Mouse (Mus musculus) large intestine, adult 2 months (tissue): Measurements from ENCODE around the gene Polr3e. TPM values are rescaled to one million over a fixed set of nuclear protein-coding genes. Genes with fewer than 3 reads are reported as not detected.
A peak's percentile ranks its signal among the peaks of the same experiment; 100 is the strongest.
"Not testable (repeated sequence)": the region's sequence is repeated elsewhere in the genome, so short reads cannot be mapped to it uniquely, and the experiment has no call there.

ENCODE experiments used
- DNase-seq: peaks from one replicate; pipeline ENCODE4 v3.0.0-alpha.2; 2012; ENCODE audit warnings: low read depth, low spot score
- WGBS: fragments of 180-500 bp; shearing (Covaris S2); methylation state at CpG from one replicate; pipeline ENCODE4 v1.1.7; 2018; 5-methylcytosine and 5-hydroxymethylcytosine counted together
- polyA plus RNA-seq: library from polyadenylated mRNA; depleted of rRNA; stranded (reverse); fragments of >200 nt; gene quantifications from 2 replicates; pipeline ENCODE4 v1.2.3, GENCODE M21; 2012

Gene Polr3e
- polyA plus RNA-seq, 1 experiment, result 14.6 TPM

GRCm38 (mm10) chr7:120901701-120902100 lies 15.8 kb upstream of the Polr3e start:
- 70% methylated on average over 8 of the region's 8 CpGs for WGBS
- DNase-seq, result no peak

- DNase-seq, result no peak
- 76% methylated on average over 3 of the region's 3 CpGs for WGBS
Observed at GRCm38 (mm10) chr7:120902931-120903330, 14.6 kb upstream of the Polr3e start.

- WGBS, result 74% methylated on average over 3 of the region's 3 CpGs
- DNase-seq, result not testable (repeated sequence)
Observed at GRCm38 (mm10) chr7:120910172-120910571, 7.4 kb upstream of the Polr3e start.

GRCm38 (mm10) chr7:120911268-120911667 lies 6.3 kb upstream of the Polr3e start:
- WGBS, result 87% methylated on average over 6 of the region's 6 CpGs
- not testable (repeated sequence) for DNase-seq

GRCm38 (mm10) chr7:120913332-120913731 lies 4.2 kb upstream of the Polr3e start:
- DNase-seq, result no peak
- 33% methylated on average over 1 of the region's 1 CpGs for WGBS

- WGBS, result 29% methylated on average over 11 of the region's 11 CpGs
- DNase-seq, result no peak
Observed at GRCm38 (mm10) chr7:120916262-120916875, 1.2 kb upstream of the Polr3e start.

GRCm38 (mm10) chr7:120917279-120917591 lies 309 bp upstream of the Polr3e start:
- peak; percentile 22 for DNase-seq
- WGBS, result 2% methylated on average over 12 of the region's 12 CpGs

- 2% methylated on average over 10 of the region's 10 CpGs for WGBS
- DNase-seq, result peak; percentile 70
Observed at GRCm38 (mm10) chr7:120918526-120918962, 1.0 kb downstream of the Polr3e start.

GRCm38 (mm10) chr7:120933110-120933509 lies 15.6 kb downstream of the Polr3e start:
- WGBS, result 92% methylated on average over 7 of the region's 7 CpGs
- no peak for DNase-seq

- no peak for DNase-seq
- 85% methylated on average over 5 of the region's 5 CpGs for WGBS
Observed at GRCm38 (mm10) chr7:120933680-120934195, 16.2 kb downstream of the Polr3e start.

- 30% methylated on average over 5 of the region's 5 CpGs for WGBS
- peak; percentile 33 for DNase-seq
Observed at GRCm38 (mm10) chr7:120934716-120935115, 17.2 kb downstream of the Polr3e start.

- DNase-seq, result no peak
- 91% methylated on average over 4 of the region's 4 CpGs for WGBS
Observed at GRCm38 (mm10) chr7:120936522-120936921, 19.0 kb downstream of the Polr3e start.

GRCm38 (mm10) chr7:120938206-120938605 lies 20.7 kb downstream of the Polr3e start:
- WGBS, result 79% methylated on average over 9 of the region's 9 CpGs
- DNase-seq, result no peak

- DNase-seq, result no peak
- 89% methylated on average over 12 of the region's 12 CpGs for WGBS
Observed at GRCm38 (mm10) chr7:120940343-120940742, 22.8 kb downstream of the Polr3e start.

GRCm38 (mm10) chr7:120941214-120941613 lies 23.7 kb downstream of the Polr3e start:
- no peak for DNase-seq
- WGBS, result 97% methylated on average over 6 of the region's 6 CpGs

- 78% methylated on average over 1 of the region's 1 CpGs for WGBS
- DNase-seq, result no peak
Observed at GRCm38 (mm10) chr7:120942506-120942905, 25.0 kb downstream of the Polr3e start.

GRCm38 (mm10) chr7:120943936-120944509 lies 26.5 kb downstream of the Polr3e start:
- WGBS, result 36% methylated on average over 8 of the region's 8 CpGs
- no peak for DNase-seq

- DNase-seq, result not testable (repeated sequence)
- 83% methylated on average over 7 of the region's 7 CpGs for WGBS
Observed at GRCm38 (mm10) chr7:120953591-120953990, 36.0 kb downstream of the Polr3e start.

- WGBS, result 92% methylated on average over 2 of the region's 2 CpGs
- no peak for DNase-seq
Observed at GRCm38 (mm10) chr7:120960116-120960515, 42.6 kb downstream of the Polr3e start.

GRCm38 (mm10) chr7:120960601-120961000 lies 43.1 kb downstream of the Polr3e start:
- no peak for DNase-seq

GRCm38 (mm10) chr7:120961893-120962292 lies 44.3 kb downstream of the Polr3e start:
- 48% methylated on average over 3 of the region's 3 CpGs for WGBS
- no peak for DNase-seq

More at GRCm38 (mm10) chr7:120960601-120961000, 43.1 kb downstream of the Polr3e start:
- 37% methylated on average over 6 of the region's 6 CpGs for WGBS
